Mouse (Mus musculus) hindlimb bud, embryonic 11.5 days (tissue): ENCODE results near the gene Srpr.

Source experiments
- DNase-seq: peaks from one replicate; pipeline ENCODE4 v3.0.0-alpha.2; 2012; ENCODE audit warnings: low read depth, low spot score; ENCODE audit errors: extremely low spot score

The Srpr gene

DNA sequence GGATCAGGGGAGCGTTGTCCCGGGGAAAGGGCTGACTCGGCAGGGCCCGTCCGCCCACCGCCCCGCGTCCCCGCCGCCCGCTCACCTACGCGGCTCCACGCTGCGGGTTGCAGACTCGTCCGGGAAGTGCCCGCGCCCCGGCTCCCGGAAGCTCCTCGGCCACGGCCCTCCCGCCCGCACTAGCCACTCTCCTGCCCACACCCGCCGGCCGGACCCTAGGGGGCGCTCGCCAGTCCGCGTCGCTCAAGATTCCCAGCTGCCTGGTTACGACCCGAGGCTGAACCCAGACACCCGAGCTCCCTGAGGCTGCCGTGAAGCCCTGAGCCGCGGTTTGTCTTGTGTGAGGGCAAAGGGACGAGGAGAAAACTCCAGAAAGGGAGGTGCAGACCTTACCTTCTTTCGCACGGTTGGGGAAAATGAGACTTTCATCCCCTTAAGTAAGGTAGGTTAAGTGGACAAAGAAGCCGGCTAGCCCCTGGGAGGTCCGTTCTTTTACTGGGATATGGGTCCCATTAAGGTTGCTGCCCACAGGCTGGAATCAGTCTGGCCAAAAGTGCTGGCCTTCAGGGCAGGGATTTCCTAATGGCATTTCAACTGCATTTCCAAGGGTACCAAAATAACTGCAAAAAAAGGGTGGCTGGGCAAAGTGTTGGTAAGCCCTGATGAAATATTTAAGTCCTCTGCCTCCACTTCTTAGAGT, at the start of gene Srpr, which contains the start of gene Tirap:
Gene Srpr, plus strand, starts transcription at position 404 of the 700 bp plus-strand sequence.
Gene Tirap, minus strand, starts transcription at position 520 of the 700 bp plus-strand sequence.
- peak; percentile 66 for DNase-seq

DNA sequence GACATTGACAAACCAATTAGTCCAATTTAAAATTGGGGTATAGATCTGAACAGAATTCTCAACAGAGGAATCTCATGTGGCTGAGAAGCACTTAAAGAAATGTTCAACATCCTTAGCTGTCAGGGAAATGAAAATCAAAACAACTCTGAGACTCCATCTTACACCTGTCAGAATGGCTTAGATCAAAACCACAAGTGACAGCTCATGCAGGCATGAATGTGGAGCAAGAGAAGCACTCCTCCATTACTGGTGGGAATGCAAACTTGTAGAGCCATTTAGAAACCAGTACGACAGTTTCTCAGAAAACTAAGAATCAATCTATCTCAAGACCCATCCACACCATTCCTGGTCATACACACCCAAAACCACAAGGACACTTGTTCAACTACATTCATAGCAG, 47.1 kb upstream of the Srpr start:
- no peak for DNase-seq

DNA sequence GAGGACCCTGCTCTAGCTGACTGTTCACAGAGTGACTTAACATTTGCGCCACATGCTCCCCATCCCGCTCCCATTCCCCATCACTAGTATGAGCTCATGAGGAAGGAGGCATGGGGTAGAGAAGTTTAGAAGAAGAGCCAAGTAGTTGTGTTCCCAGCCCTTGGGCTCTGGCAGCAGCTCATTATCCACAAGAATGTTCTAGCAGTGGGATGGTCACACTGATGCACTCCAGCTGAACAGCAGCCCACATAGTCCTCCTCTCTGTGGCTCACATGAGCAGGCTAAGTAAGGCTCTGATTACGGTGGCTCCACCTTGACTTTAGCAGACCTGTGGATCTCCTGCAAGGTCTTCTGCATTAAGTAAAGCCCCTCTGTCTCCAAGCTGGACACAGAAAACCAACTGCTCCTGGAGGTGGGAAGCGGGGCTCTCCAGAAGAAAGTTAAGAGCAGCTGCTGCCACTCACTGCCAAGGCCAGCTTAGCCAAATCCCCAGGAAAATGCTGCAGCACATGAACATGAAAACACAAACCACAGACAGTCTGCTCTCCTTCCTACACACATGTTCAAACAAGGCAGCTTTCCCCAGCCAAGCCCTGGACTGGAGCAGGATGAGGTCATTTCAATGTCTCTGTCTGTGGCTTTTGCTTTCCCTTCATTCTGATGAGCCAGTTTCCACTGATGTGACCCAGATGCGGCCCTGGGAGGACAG, 43.8 kb upstream of the Srpr start:
- DNase-seq: no peak

DNA sequence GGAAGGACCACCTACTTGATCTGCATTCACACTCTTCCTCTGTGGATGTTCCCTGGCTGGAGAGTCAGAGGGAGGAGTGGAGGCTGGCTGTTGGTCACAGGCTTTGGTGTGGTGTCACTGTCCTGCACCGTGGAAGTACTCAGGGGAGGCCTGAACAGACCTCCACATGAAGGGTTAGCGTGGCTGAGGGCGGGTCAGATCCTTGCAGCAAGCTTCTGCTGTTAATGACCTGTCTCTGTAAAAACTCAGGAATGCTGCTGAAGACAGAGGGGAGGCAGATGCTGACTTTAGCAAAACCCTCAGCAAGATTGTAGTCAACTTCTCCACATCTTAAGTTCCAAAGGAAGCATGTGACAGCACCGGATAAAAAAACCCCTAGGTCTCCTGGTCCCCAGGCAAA, 43.1 kb upstream of the Srpr start:
- DNase-seq: no peak

DNA sequence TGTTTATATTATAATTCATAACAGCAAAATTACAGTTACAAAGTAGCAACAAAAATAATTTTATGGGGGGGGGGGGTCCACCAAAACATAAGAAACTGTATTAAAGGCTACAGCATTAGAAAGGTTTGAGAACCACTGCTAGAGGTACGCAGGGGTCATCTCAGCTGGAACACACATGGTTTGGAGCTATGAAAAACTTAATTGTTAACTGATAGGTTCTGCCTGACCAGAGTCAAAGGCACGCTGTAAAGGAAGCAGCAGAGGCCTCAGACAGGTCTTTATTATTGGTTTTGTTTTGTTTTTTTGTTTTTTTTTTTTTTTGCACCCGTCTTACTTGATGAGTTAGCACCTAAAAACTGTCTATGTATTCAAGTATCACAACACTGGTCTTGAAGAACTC, 41.5 kb upstream of the Srpr start:
- DNase-seq: no peak

DNA sequence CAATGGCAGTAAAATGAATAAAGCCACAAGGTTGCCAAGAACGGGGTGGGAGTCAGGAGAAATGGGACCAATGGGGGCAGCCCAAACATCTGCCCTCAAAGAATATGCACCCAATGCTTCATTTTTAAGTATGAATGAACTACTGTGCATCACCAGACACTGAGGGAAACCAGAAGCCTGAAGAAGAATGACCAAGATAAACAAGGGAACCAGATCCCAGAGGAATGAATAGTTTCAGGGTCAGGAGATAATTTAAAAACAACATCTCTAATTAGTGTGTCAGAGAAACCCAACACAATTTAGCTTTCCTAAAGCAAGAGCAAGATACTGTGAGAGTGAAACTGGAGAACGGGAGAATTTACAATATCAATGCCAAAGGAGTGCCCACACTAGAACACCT, 39.3 kb upstream of the Srpr start:
- no peak for DNase-seq

DNA sequence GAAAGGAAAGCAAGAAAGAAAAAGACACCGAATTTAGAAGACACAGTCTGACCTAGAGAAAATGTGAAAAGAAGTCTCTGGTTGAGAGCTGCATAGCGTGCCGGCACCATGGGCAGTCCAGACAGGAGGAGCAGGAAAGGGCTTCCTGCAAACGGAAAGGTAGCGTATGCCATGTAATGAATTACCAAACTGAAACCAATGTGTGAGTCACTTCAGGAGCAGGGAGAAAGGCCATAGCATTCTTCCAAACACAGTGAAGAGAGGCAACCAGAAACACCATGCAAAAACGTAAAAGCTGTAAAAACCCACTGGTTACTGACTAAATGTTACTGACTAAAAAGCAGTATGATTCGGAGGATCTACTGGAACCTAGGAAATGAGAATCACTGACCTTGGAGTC, 38.3 kb upstream of the Srpr start:
- no peak for DNase-seq

DNA sequence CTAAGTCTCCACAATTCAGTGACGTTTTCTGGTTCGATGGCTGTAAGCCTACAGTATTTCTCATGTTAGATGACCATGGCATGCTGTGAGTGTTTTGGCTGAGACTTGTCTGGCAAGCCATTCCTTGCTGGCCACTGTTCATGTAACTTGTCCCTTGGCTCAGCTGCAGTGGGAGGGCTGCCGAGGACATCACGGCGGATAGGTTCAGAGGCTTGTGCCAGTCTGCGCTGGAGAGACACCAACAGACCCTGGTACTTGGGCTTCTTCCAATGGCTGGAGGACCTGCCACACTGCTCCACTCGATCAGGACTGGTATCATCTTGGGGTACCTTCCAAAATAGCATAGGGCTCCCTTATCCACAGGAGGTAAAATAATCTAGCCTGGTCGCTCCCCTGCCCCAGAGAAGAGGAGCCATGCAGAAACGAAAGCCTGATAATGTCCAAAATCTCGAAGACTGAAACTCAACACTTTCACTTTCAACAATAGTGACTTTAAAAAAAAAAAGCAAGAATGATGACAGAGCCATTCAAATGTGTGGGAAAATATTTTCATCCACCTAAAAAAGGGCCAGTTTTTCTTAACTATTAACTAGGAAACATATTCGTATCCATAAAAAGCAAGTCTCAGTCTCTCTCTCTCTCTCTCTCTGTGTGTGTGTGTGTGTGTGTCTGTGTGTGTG, 36.8 kb upstream of the Srpr start:
- no peak for DNase-seq

DNA sequence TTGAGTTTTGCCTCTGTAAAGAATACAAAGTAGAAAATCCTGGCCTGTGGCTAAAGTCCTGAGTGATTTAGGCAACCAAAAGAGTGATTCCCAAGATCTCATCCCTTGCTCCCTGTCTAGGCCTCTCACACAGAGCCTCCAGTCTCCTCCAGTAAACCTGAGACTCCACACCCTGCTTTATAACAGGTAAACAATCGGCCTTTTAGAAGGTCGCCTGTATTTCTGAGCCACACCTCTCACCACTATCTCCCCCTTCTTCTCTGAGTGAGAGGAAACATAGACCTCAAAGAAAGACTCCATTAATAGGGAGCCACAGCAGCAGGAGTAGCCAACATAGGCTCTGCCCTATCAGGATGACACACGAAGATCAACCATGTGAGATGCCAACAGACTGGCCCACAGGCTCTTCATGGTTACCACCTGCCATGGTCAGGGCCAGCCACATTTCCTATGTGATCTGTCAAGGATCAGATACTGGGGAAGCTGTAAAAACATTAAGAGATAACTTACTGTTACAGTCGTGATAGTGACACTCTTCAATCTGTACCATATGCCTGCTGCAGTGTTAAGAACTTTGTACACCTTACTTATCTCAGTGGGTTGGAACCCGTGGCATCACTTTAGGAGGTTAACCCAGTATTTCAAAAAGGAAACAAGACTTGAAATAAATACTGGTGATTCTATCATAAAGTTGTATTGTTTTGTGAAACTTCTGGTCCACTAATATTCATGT, 35.7 kb upstream of the Srpr start:
- no peak for DNase-seq

DNA sequence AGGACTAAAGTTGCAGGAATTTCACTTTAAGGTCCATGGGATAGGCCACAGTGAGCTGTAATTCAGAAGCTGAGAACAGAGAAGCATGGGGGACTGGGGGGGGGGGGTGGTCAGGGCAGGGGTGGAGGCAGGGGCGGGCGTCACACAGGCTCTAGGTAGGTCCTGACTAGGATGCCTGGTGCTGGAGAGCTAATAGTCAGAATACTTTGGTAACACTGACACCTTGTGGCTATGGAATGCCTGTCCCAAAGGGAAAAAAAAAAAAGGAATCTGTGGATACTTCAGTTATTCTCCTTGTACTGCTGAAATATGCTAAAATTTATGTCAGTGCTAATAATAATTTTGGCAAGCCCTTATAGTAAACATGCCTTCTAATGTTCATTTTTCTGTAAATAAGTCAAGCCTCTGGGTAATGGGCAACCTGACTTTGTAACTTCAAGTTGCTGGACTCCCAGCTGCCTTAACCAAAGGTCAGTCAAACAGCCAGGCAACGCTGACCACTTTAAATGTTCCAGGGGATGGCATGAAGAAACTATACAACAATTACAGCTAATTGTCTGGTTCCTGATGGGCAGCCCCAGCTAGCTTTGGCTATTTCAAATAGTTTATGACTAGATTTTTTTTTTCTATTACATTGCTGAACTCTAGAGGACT, 33.7 kb upstream of the Srpr start:
- DNase-seq: no peak

DNA sequence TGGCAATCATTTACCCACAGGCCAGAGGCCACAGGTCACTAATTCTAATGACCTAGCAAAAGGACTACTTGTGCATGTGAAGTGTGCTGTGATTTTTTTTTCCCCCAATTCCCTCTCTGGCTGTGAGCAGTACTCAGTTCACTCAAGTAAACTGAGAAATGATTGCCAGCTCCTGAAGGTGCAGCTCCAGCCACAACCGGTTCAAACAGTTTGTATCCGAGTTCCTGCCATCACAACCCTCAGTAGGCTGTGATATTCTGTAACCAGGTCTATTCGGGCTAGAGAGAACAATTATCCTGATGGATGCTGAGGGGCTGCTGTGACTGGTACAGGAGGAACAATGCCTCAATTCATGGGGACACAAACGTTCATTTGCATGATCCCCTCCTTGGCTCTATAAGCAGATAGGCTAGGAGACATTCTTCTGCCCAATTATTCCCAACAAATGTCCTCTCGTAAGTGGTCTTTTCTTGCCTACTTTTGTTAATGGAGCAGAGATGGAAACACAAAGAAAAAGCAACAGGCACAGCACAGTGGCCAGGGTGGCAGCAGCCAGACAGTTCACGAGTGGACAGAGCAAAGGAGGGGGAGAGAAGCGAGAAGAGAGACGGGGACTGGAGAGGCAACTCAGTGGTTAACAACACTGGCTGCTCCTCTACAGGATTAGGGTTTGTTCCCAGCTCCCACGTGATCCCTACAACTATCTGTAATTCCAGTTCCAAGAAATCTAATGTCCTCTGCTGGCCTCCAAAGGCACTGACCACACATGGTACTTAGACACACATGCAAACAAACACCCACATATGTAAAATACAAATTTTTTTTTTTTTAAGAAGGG, 33.0 kb upstream of the Srpr start:
- DNase-seq: no peak

DNA sequence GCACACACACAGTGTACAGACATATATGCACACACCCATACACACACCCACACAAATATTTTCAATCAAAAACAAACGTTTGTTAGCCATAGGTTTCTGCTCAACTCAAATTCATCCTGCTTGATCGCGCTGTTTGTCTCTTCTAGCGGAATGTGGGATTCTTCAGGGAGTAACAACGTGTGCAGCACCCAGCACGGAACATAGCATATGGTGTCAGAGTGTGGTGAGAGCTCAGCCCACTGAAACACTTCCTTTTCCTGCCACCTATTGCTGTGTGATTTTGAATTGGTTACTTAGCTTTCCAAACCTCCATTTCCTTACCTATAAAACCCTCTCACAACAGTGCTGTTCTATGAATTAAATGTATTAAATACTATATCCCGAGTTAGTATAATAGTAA, 29.9 kb upstream of the Srpr start:
- DNase-seq: no peak

DNA sequence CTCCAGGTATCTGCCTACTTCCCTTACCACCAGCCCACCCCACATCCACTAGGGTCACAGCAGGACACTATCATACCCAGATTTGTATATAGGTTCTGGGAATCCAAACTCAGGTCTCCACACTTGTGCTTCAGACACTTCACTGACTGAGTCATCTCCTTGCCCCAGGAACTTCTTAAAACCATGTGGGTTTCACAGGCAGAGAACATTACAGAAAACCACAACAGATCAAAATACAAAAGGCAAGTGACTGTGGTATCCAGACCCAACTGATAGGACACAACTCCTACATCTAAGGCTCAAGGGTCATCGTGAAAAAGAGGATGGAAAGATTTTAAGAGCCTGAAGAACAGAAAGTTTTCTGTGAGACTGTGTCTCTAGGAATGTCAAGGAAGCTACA, 26.6 kb upstream of the Srpr start:
- DNase-seq: no peak

DNA sequence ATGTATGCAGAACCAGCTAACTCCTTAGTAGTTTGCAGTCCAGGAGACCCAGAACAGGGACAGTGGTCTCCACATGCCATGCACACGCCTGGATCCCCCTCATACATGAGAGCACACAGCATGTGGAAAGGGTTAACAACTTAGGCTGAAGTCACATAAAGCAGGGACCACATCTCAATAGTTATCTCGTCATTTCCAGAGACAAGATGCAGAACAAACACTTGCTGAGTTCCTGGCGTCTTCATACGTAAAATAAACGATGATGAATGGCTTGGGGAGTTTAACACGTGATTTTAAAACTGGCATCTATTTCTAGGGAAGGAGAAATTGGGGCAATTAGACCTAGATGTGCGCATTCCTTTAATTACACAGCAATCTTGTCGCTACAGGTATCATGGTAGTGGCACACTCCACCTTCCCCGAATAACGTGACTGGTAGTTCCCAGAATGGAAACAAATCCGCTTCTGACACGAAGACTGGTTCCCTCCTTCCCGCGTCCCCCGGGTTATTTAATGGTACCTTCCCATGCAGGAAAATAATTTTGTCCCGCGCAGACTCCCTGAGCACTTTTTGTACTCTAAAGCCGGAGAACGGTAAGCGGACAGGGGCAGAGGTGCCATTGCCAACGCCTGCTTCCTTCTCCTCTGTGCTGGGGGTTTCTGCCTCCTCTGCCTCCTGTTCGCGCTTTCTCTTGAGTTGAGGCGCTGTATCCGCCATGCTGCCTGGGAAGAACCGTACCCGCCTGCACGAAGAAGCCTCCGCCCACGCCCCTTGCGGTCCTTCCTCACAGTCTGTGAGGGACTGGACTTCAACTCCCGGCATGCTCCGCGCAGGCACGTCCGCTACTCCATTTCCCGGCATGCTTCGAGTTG, 24.5 kb upstream of the Srpr start, which contains the start of gene Dcps:
Gene Dcps, minus strand, starts transcription at position 811 of the 873 bp plus-strand sequence.
- peak; percentile 77 for DNase-seq

DNA sequence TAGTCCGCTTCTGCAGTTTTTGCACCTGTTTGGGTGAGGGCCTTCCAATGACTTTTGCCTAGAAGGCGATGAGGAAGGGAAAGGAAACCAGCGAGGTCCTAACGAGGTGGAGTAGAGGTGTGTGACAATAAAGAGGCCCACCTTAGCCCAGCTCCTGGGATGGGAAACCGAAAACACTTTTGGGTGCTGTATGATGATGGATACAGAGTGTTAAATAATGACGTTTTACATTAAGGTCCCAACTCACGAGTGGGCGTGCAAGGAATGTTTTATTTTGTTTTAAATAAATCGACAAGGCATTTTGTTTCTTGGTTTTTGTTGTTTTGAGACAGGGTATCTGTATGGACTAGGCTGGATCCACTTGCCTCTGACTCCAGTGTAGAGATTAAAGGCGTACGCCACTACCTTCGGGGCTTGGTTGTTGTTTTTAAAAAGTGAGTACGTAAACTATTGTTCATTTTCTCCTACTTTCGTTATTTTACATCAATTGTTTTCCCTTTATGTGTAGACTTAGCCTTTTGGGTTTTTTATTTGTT, 23.8 kb upstream of the Srpr start:
- no peak for DNase-seq

DNA sequence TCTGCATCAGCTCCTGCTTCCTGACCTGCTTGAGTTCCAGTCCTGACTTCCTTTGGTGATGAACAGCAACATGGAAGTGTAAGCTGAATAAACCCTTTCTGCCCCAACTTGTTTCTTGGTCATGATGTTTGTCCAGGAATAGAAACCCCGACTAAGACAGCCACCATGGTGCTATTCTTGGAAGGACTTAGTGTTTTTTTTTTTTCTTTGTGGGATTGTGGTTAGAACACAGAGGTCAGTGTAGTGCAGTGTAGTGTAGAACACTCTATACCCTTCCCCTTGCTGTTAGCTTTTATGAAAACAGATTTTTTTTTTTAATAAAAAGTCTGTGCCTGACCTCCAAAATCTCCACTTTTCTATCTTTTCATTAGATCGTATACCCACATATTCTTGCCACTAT, 17.1 kb upstream of the Srpr start:
- DNase-seq: no peak

DNA sequence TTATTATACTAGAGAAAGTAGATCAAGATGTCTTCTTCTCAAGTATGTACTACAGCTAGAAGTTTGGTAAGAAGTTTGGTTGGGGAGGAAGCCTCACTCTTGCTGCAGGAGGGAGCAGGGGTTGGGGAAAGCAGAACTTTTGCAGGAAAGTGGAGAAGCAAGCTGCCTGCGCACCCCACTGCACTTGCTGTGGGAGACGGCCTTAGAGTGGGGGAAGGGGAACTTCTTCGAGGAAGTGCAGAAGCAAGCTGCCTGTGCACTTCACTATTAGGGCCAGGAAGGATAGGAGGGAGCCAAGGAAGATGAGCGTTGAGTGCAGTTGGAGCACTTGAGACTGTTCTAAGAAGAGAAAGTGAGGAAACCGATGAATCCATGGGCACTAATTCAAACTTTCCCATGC, 16.6 kb upstream of the Srpr start:
- no peak for DNase-seq

DNA sequence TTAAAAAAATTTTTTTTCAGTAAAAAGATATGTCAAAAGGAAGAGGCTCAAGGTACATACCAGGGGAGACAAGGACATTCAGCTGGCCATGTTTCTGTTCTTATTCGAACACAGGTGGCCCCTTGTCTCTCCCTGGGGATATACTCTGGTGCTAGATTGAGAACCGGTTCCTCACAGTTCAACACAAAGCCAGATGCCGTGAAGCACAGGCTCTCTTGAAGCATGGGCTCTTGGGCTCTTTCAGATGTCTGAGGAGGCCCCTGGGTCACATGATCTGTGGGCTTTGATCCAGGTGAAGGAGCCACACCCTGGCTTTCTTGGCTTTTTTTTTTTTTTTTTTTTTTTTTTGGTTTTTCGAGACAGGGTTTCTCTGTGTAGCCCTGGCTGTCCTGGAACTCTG, 13.5 kb upstream of the Srpr start:
- no peak for DNase-seq
